Mouse (Mus musculus) hindbrain, postnatal 0 days (tissue): ENCODE measurements at regions not wholly inside any gene's neighbourhood (a gene's known extent, or its start where the extent isn't known, plus 50 kb on each side); places are given as distances from the start of the nearest gene placed in this dataset.

Experiments used
- ATAC-seq: fragments of 200-750 bp; cut with Nextera tagmentation; 2 replicates; pipeline ENCODE4 v1.8.0; 2017; ENCODE audit warnings: mild to moderate bottlenecking, moderate TSS enrichment, moderate library complexity
- DNase-seq: peaks from one replicate; pipeline ENCODE4 v3.0.0-alpha.2; 2015; ENCODE audit warnings: low spot score
- H3K27ac ChIP-seq: fragments of 300-500 bp; sonication (generic); 2 replicates; pipeline ENCODE4 v1.5.1; 2014; ENCODE audit warnings: mild to moderate bottlenecking
- H3K27me3 ChIP-seq: fragments of 300-500 bp; sonication (generic); 2 replicates; pipeline ENCODE4 v1.6.1; 2014; ENCODE audit warnings: low read length, mixed read lengths; ENCODE audit not compliant: insufficient read depth
- H3K36me3 ChIP-seq: fragments of 300-500 bp; sonication (generic); 2 replicates; pipeline ENCODE4 v1.6.1; 2014; ENCODE audit warnings: low read length, mixed read lengths; ENCODE audit not compliant: insufficient read depth
- H3K4me1 ChIP-seq: fragments of 300-500 bp; sonication (generic); 2 replicates; pipeline ENCODE4 v1.6.1; 2014; ENCODE audit warnings: antibody characterized with exemption, low read length, mixed read lengths; ENCODE audit not compliant: insufficient read depth
- H3K4me2 ChIP-seq: fragments of 300-500 bp; sonication (generic); 2 replicates; pipeline ENCODE4 v1.6.1; 2014; ENCODE audit warnings: low read depth, mild to moderate bottlenecking, low read length, moderate library complexity, mixed read lengths
- H3K4me3 ChIP-seq: fragments of 300-500 bp; sonication (generic); 2 replicates; pipeline ENCODE4 v1.5.1; 2014; ENCODE audit warnings: low read length
- H3K9ac ChIP-seq: fragments of 300-500 bp; sonication (generic); replicated peaks from 2 replicates; pipeline ENCODE4 v1.6.1; 2014; ENCODE audit warnings: mild to moderate bottlenecking, low read length, moderate library complexity, mixed read lengths
- H3K9me3 ChIP-seq: fragments of 300-500 bp; sonication (generic); 2 replicates; pipeline ENCODE4 v1.6.1; 2016; ENCODE audit warnings: low read length, mixed read lengths
- CTCF ChIP-seq: IDR thresholded peaks from 2 replicates; pipeline ENCODE4 v1.5.1; 2016; ENCODE audit warnings: antibody characterized with exemption, control low read depth, low read depth
- WGBS: fragments of 180-500 bp; shearing (Covaris S2); extraction: QIAGEN DNeasy Blood & Tissue Kit; methylation state at CpG from one replicate; pipeline ENCODE4 v1.1.7; 2014; 5-methylcytosine and 5-hydroxymethylcytosine counted together

GRCm38 (mm10) chr8:26600127-26600526, 377.0 kb upstream of the Zfp703 start:
- H3K4me3 ChIP-seq, result no peak overlapping the region
- no peak overlapping the region for H3K9ac ChIP-seq
- WGBS, result 92% methylated on average over 9 of the region's 9 CpGs
- DNase-seq (no peak), ATAC-seq (no peak)
- TF ChIP-seq CTCF, result no peak
- H3K4me1 ChIP-seq, result no peaks in the 10 kb centered on the region
- H3K9me3 ChIP-seq, result no peaks in the 10 kb centered on the region
- H3K4me2 ChIP-seq, result no peak overlapping the region
- no peaks in the 10 kb centered on the region for H3K27me3 ChIP-seq
- H3K27ac ChIP-seq, result no peak overlapping the region
- H3K36me3 ChIP-seq, result no peaks in the 10 kb centered on the region

GRCm38 (mm10) chr8:26608001-26608400, 369.1 kb upstream of the Zfp703 start:
- peaks cover 3% of the 10 kb centered on the region; the same call in 1 of the 2 replicates for H3K9me3 ChIP-seq
- H3K4me2 ChIP-seq, result no peak overlapping the region
- no peaks in the 10 kb centered on the region for H3K36me3 ChIP-seq
- WGBS, result 84% methylated on average over 1 of the region's 1 CpGs
- no peak for ATAC-seq
- H3K4me3 ChIP-seq, result no peak overlapping the region
- H3K27me3 ChIP-seq, result no peaks in the 10 kb centered on the region
- H3K4me1 ChIP-seq, result no peaks in the 10 kb centered on the region
- H3K9ac ChIP-seq, result no peak overlapping the region
- H3K27ac ChIP-seq, result no peak overlapping the region
- TF ChIP-seq CTCF, result no peak
- DNase-seq, result no peak

- H3K4me2 ChIP-seq, result no peak overlapping the region
- DNase-seq, result no peak
- WGBS, result 49% methylated on average over 3 of the region's 3 CpGs
- H3K9ac ChIP-seq, result no peak overlapping the region
- no peaks in the 10 kb centered on the region for H3K36me3 ChIP-seq
- no peak overlapping the region for H3K27ac ChIP-seq
- no peak for TF ChIP-seq CTCF
- H3K4me1 ChIP-seq, result no peaks in the 10 kb centered on the region
- H3K4me3 ChIP-seq, result no peak overlapping the region
- peaks cover 3% of the 10 kb centered on the region; the same call in 1 of the 2 replicates for H3K9me3 ChIP-seq
- ATAC-seq, result no peak
- H3K27me3 ChIP-seq, result no peaks in the 10 kb centered on the region
Measured at GRCm38 (mm10) chr8:26608588-26608987, 368.5 kb upstream of the Zfp703 start.

DNA sequence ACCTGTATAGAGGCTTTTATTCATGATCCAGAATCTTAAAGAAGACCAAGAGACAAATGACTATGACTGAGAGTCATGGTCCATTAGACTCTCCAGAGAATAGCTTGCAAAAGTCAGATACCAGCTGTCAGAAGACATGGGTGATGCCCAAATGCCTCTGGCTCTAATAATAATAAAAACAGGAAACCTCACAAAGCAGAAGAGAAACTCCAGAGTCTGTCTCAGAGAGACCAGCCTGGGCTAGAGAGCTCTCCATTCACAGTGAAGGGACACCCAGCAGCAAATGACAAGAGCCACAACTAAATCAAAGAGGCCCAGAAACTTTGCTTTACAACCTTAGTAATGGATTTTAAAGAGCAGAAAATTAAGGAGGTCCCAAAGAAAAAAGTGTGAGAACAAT, 365.0 kb upstream of the Zfp703 start:
- Histone ChIP-seq H3K9me3 (no peaks in the 10 kb centered on the region), H3K4me1 (no peaks in the 10 kb centered on the region), H3K9ac (no peak overlapping the region), H3K27me3 (no peaks in the 10 kb centered on the region), H3K27ac (no peak overlapping the region), H3K4me2 (no peak overlapping the region), H3K4me3 (no peak overlapping the region), H3K36me3 (no peaks in the 10 kb centered on the region)
- ATAC-seq (no peak), DNase-seq (no peak)
- no peak for TF ChIP-seq CTCF

DNA sequence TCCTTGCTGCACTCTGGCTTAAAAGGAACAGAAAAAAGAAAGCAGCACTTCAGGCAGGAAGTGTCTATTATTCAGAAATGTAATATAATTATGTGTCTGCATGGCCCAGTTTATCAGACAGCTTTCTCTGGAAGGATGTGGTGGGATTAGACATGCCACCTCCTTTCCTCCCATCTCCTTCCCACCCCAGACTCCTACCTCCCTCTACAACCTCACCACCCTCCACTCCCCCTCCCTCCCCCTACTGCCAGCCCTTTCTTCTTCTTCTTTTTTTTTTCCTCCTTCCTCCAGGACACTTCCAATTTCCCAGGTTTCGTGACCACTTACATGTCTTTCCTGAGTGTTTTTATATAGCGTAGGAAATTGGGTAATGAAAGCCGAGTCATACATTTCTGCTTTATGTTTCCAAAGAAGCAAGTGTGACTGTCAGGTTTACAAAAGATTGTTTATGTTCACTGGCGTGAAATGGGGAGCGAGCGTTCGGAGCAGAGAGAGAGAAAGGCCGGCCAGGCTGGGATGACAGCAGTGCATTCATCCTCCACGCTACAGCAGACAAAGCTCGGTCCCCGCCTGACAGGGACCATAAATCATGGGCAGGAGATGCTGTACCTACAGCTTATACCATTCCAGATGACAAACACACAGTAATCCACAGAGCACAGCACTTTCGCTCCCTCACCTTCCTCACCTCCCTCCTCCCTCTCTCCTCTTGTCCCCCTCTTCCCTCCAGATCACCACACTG, 354.6 kb upstream of the Zfp703 start:
- ATAC-seq (peak; percentile 61), DNase-seq (peak; percentile 72)
- Histone ChIP-seq H3K27me3 (no peaks in the 10 kb centered on the region), H3K4me3 (no peak overlapping the region), H3K36me3 (no peaks in the 10 kb centered on the region), H3K4me2 (peak overlapping the region; percentile 46), H3K9me3 (no peaks in the 10 kb centered on the region), H3K4me1 (no peaks in the 10 kb centered on the region), H3K27ac (peak overlapping the region; percentile 15; the same call in 1 of the 2 replicates), H3K9ac (no peak overlapping the region; the same call in 1 of the 2 replicates)
- 15% methylated on average over 12 of the region's 12 CpGs for WGBS
- TF ChIP-seq CTCF, result no peak

GRCm38 (mm10) chr8:26626186-26626585, 350.9 kb upstream of the Zfp703 start:
- Histone ChIP-seq H3K9ac (no peak overlapping the region), H3K4me3 (no peak overlapping the region), H3K4me1 (no peaks in the 10 kb centered on the region), H3K36me3 (no peaks in the 10 kb centered on the region), H3K9me3 (no peaks in the 10 kb centered on the region), H3K4me2 (no peak overlapping the region), H3K27me3 (no peaks in the 10 kb centered on the region), H3K27ac (no peak overlapping the region)
- WGBS, result 65% methylated on average over 14 of the region's 14 CpGs
- ATAC-seq, result peak; percentile 36; the same call in 1 of the 2 replicates
- TF ChIP-seq CTCF, result no peak
- peak; percentile 20 for DNase-seq

GRCm38 (mm10) chr8:26626651-26627077, 350.5 kb upstream of the Zfp703 start:
- H3K4me2 ChIP-seq, result no peak overlapping the region

More at GRCm38 (mm10) chr8:26626651-26627077, 350.5 kb upstream of the Zfp703 start:
- ATAC-seq (no peak), DNase-seq (peak; percentile 20)
- no peak overlapping the region for H3K9ac ChIP-seq
- no peaks in the 10 kb centered on the region for H3K4me1 ChIP-seq
- H3K4me3 ChIP-seq, result no peak overlapping the region
- H3K36me3 ChIP-seq, result no peaks in the 10 kb centered on the region
- H3K27me3 ChIP-seq, result no peaks in the 10 kb centered on the region
- TF ChIP-seq CTCF, result no peak
- H3K9me3 ChIP-seq, result no peaks in the 10 kb centered on the region
- no peak overlapping the region for H3K27ac ChIP-seq
- 51% methylated on average over 17 of the region's 17 CpGs for WGBS
